Mouse (Mus musculus) kidney, embryonic 16.5 days (tissue): ENCODE data around the gene Ankrd13d. TPM values are rescaled to one million over a fixed set of nuclear protein-coding genes. Genes with fewer than 3 reads are reported as not detected.

ENCODE experiments used
- ATAC-seq: fragments of 200-750 bp; cut with Nextera tagmentation; 2 replicates; pipeline ENCODE4 v1.8.0; 2017; ENCODE audit warnings: moderate TSS enrichment; ENCODE audit not compliant: low FRiP score, low TSS enrichment
- H3K27ac ChIP-seq: fragments of 300-500 bp; sonication (generic); 2 replicates; pipeline ENCODE4 v1.5.1; 2014; ENCODE audit warnings: low read length
- H3K27me3 ChIP-seq: fragments of 300-500 bp; sonication (generic); 2 replicates; pipeline ENCODE4 v1.6.1; 2014; ENCODE audit warnings: low read length, control low read depth, mixed read lengths; ENCODE audit not compliant: insufficient read depth
- H3K36me3 ChIP-seq: fragments of 300-500 bp; sonication (generic); 2 replicates; pipeline ENCODE4 v1.6.1; 2014; ENCODE audit warnings: low read length, control low read depth, mixed read lengths; ENCODE audit not compliant: insufficient read depth
- H3K4me1 ChIP-seq: fragments of 300-500 bp; sonication (generic); 2 replicates; pipeline ENCODE4 v1.6.1; 2014; ENCODE audit warnings: low read length, control low read depth, mixed read lengths; ENCODE audit not compliant: insufficient read depth
- H3K4me2 ChIP-seq: fragments of 300-500 bp; sonication (generic); replicated peaks from 2 replicates; pipeline ENCODE4 v1.6.1; 2014; ENCODE audit warnings: low read depth, low read length
- H3K4me3 ChIP-seq: fragments of 300-500 bp; sonication (generic); 2 replicates; pipeline ENCODE4 v1.5.1; 2014; ENCODE audit warnings: mild to moderate bottlenecking, low read length
- H3K9ac ChIP-seq: fragments of 300-500 bp; sonication (generic); replicated peaks from 2 replicates; pipeline ENCODE4 v1.6.1; 2014; ENCODE audit warnings: low read length
- H3K9me3 ChIP-seq: fragments of 300-500 bp; sonication (generic); 2 replicates; pipeline ENCODE4 v1.6.1; 2016; ENCODE audit warnings: low read length, control low read depth
- WGBS: fragments of 180-500 bp; shearing (Covaris S2); extraction: QIAGEN DNeasy Blood & Tissue Kit; methylation state at CpG from one replicate; pipeline ENCODE4 v1.1.7; 2014; 5-methylcytosine and 5-hydroxymethylcytosine counted together
- polyA plus RNA-seq: library from polyadenylated mRNA; unstranded; fragments of >200 nt; fragmentation: Nextera tagmentation; extraction: Ambion mirVana; gene quantifications from 2 replicates; pipeline ENCODE4 v1.2.1, GENCODE M21; 2015

The Ankrd13d gene
- polyA plus RNA-seq, 1 experiment from 2014 or later, result 7.4 TPM

- Histone ChIP-seq H3K9ac (peak within 1 kb of the TSS; percentile 59), H3K36me3 (no peaks in the 10 kb centered on the region; the same call in 1 of the 2 replicates), H3K27ac (no peak within 1 kb of the TSS), H3K4me1 (peaks cover 7% of the 10 kb centered on the region; the same call in 1 of the 2 replicates), H3K4me2 (peak within 1 kb of the TSS; percentile 54), H3K27me3 (no peaks in the 10 kb centered on the region), H3K4me3 (peak within 1 kb of the TSS; percentile 53), H3K9me3 (no peaks in the 10 kb centered on the region)
- WGBS, result 7% methylated on average over 46 of the region's 46 CpGs
- ATAC-seq, result peak; percentile 97
These were observed 14.2 kb downstream of the Ankrd13d start, which contains the start of gene Ssh3 for GRCm38 (mm10) chr19:4268566-4269361. Gene Ssh3, minus strand, starts transcription at chr19:4269180.

GRCm38 (mm10) chr19:4265956-4266355 is 17.0 kb downstream of the Ankrd13d start:
- no peak overlapping the region for H3K9ac ChIP-seq
- no peaks in the 10 kb centered on the region for H3K27me3 ChIP-seq
- WGBS, result 66% methylated on average over 4 of the region's 4 CpGs
- no peak overlapping the region for H3K27ac ChIP-seq
- no peak for ATAC-seq
- no peak overlapping the region for H3K4me3 ChIP-seq
- no peaks in the 10 kb centered on the region for H3K9me3 ChIP-seq
- H3K4me2 ChIP-seq, result no peak overlapping the region
- H3K4me1 ChIP-seq, result peaks cover 7% of the 10 kb centered on the region; the same call in 1 of the 2 replicates
- H3K36me3 ChIP-seq, result no peaks in the 10 kb centered on the region; the same call in 1 of the 2 replicates

- Histone ChIP-seq H3K4me1 (peaks cover 7% of the 10 kb centered on the region; the same call in 1 of the 2 replicates), H3K36me3 (no peaks in the 10 kb centered on the region; the same call in 1 of the 2 replicates), H3K27ac (no peak overlapping the region), H3K9me3 (no peaks in the 10 kb centered on the region), H3K4me2 (no peak overlapping the region), H3K9ac (no peak overlapping the region), H3K4me3 (no peak overlapping the region), H3K27me3 (no peaks in the 10 kb centered on the region)
- 94% methylated on average over 6 of the region's 6 CpGs for WGBS
- ATAC-seq, result no peak
These were observed 18.7 kb downstream of the Ankrd13d start for GRCm38 (mm10) chr19:4264171-4264780.

GRCm38 (mm10) chr19:4263702-4264101 is 19.2 kb downstream of the Ankrd13d start:
- 69% methylated on average over 14 of the region's 14 CpGs for WGBS

DNA sequence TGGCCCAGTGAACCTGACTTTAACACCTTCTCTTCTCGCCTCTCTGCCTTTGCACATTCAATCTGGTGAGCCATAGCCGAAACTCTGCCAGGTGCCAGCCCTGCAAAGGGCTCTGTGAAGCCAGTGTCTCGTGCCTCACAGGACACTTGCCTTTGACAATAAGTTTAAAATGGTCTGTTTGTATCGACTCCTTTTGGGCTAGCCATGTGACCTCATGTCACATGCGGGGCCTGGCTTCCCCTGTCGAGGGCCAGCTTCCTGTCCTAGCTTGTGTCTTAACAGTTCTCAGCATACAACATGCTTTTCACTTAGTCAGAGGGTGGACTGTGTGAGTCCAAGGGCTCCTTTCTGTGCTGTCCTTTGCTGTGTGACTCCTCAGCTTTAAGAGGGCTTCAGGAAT is 20.2 kb downstream of the Ankrd13d start:
- WGBS, result 70% methylated on average over 6 of the region's 6 CpGs
- ATAC-seq, result no peak
- Histone ChIP-seq H3K4me3 (no peak overlapping the region), H3K4me1 (peaks cover 5% of the 10 kb centered on the region; the same call in 1 of the 2 replicates), H3K27ac (no peak overlapping the region), H3K27me3 (no peaks in the 10 kb centered on the region), H3K36me3 (no peaks in the 10 kb centered on the region; the same call in 1 of the 2 replicates), H3K9ac (no peak overlapping the region), H3K9me3 (no peaks in the 10 kb centered on the region), H3K4me2 (no peak overlapping the region)

More at GRCm38 (mm10) chr19:4263702-4264101, 19.2 kb downstream of the Ankrd13d start:
- no peak overlapping the region for H3K4me3 ChIP-seq
- no peak for ATAC-seq
- H3K9me3 ChIP-seq, result no peaks in the 10 kb centered on the region
- H3K9ac ChIP-seq, result no peak overlapping the region
- no peaks in the 10 kb centered on the region; the same call in 1 of the 2 replicates for H3K36me3 ChIP-seq
- 0 out of 2 replicates have a peak, but pooled peaks cover 7% of the 10 kb centered on the region for H3K4me1 ChIP-seq
- no peak overlapping the region for H3K4me2 ChIP-seq
- no peaks in the 10 kb centered on the region for H3K27me3 ChIP-seq
- no peak overlapping the region for H3K27ac ChIP-seq

DNA sequence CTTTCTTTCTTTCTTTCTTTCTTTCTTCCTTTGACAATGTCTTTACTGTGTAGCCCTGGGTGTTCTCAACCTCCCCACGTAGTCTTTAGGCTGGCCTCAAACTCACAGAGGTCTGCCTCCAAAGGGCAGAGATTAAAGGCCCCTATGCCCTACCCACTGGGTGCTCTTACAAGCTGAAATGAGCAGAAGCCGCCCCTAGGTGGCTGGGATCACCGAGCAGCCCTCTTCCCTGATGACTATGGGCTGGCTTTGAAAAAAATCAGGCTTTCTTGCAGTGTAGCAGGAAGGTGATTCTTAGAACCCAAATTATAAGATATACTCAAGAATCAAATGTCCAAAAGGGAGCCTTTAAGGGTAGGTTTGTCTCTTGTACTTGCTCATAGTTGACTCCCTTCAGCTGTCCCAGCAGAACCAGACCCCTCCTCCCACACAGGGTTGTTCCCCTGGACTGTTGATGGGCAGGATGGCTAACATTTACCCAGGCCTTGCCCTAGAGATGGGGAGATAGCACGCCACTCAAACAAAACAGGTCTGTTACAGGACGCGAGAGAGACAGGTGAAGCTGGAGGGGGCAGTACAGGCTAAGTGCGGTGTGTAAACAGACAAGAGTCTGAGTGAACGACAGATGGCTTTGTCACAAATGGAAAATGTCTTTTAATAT is 21.8 kb downstream of the Ankrd13d start:
- WGBS, result 60% methylated on average over 8 of the region's 8 CpGs
- no peak for ATAC-seq
- no peak overlapping the region for H3K27ac ChIP-seq

GRCm38 (mm10) chr19:4257897-4258252 is 25.1 kb downstream of the Ankrd13d start:
- peak; percentile 17; the same call in 1 of the 2 replicates for ATAC-seq
- Histone ChIP-seq H3K4me3 (peak overlapping the region; percentile 76), H3K9ac (peak overlapping the region; percentile 74), H3K27me3 (no peaks in the 10 kb centered on the region), H3K9me3 (no peaks in the 10 kb centered on the region), H3K36me3 (no peaks in the 10 kb centered on the region), H3K27ac (0 out of 2 replicates have a peak overlapping the region, but pooled peaks have one; percentile 27), H3K4me1 (peaks cover 14% of the 10 kb centered on the region; the same call in 1 of the 2 replicates), H3K4me2 (peak overlapping the region; percentile 94)
- 19% methylated on average over 12 of the region's 12 CpGs for WGBS

More for the DNA sequence above, 21.8 kb downstream of the Ankrd13d start:
- no peaks in the 10 kb centered on the region; the same call in 1 of the 2 replicates for H3K36me3 ChIP-seq
- H3K4me2 ChIP-seq, result no peak overlapping the region
- no peak overlapping the region for H3K4me3 ChIP-seq
- peaks cover 14% of the 10 kb centered on the region; the same call in 1 of the 2 replicates for H3K4me1 ChIP-seq
- no peak overlapping the region for H3K9ac ChIP-seq
- no peaks in the 10 kb centered on the region for H3K9me3 ChIP-seq
- no peaks in the 10 kb centered on the region for H3K27me3 ChIP-seq

GRCm38 (mm10) chr19:4257216-4257896 is 25.6 kb downstream of the Ankrd13d start:
- ATAC-seq, result peak; percentile 95
- H3K4me1 ChIP-seq, result peaks cover 14% of the 10 kb centered on the region; the same call in 1 of the 2 replicates
- H3K36me3 ChIP-seq, result no peaks in the 10 kb centered on the region
- under 1% methylated on average over 41 of the region's 41 CpGs for WGBS
- H3K4me3 ChIP-seq, result peak overlapping the region; percentile 76
- peak overlapping the region; percentile 94 for H3K4me2 ChIP-seq
- 0 out of 2 replicates have a peak overlapping the region, but pooled peaks have one; percentile 27 for H3K27ac ChIP-seq
- peak overlapping the region; percentile 74 for H3K9ac ChIP-seq
- no peaks in the 10 kb centered on the region for H3K27me3 ChIP-seq
- H3K9me3 ChIP-seq, result no peaks in the 10 kb centered on the region

GRCm38 (mm10) chr19:4255583-4256162 is 27.3 kb downstream of the Ankrd13d start:
- Histone ChIP-seq H3K36me3 (no peaks in the 10 kb centered on the region), H3K4me1 (peaks cover 14% of the 10 kb centered on the region; the same call in 1 of the 2 replicates), H3K27ac (no peak overlapping the region), H3K4me3 (no peak overlapping the region), H3K9me3 (no peaks in the 10 kb centered on the region), H3K9ac (no peak overlapping the region), H3K4me2 (no peak overlapping the region), H3K27me3 (no peaks in the 10 kb centered on the region)
- 75% methylated on average over 11 of the region's 11 CpGs for WGBS
- ATAC-seq, result no peak
